Mouse (Mus musculus) embryonic facial prominence, embryonic 11.5 days (tissue): ENCODE data around the gene Mrgbp. TPM values are rescaled to one million over a fixed set of nuclear protein-coding genes. Genes with fewer than 3 reads are reported as not detected.

Source experiments
- ATAC-seq: fragments of 200-750 bp; cut with Nextera tagmentation; replicated peaks from 2 replicates; pipeline ENCODE4 v1.8.0; 2017; ENCODE audit warnings: low read depth; ENCODE audit not compliant: insufficient number of reproducible peaks, low FRiP score, low TSS enrichment
- DNase-seq: peaks from one replicate; pipeline ENCODE4 v3.0.0-alpha.2; 2015; ENCODE audit warnings: low spot score
- H3K27ac ChIP-seq: fragments of 300-500 bp; sonication (generic); replicated peaks from 2 replicates; pipeline ENCODE4 v1.5.1; 2014; ENCODE audit warnings: mild to moderate bottlenecking, low read depth, low read length, control low read depth
- H3K27me3 ChIP-seq: fragments of 300-500 bp; sonication (generic); 2 replicates; pipeline ENCODE4 v1.6.1; 2014; ENCODE audit warnings: mild to moderate bottlenecking, low read length, moderate library complexity, mixed read lengths; ENCODE audit not compliant: control insufficient read depth, insufficient read depth
- H3K36me3 ChIP-seq: fragments of 300-500 bp; sonication (generic); replicated peaks from 2 replicates; pipeline ENCODE4 v1.6.1; 2014; ENCODE audit warnings: low read depth, mild to moderate bottlenecking, low read length, moderate library complexity, mixed read lengths; ENCODE audit not compliant: control insufficient read depth, insufficient read depth
- H3K4me1 ChIP-seq: fragments of 300-500 bp; sonication (generic); 2 replicates; pipeline ENCODE4 v1.6.1; 2014; ENCODE audit warnings: low read length, mixed read lengths; ENCODE audit not compliant: control insufficient read depth, insufficient read depth
- H3K4me2 ChIP-seq: fragments of 300-500 bp; sonication (generic); 2 replicates; pipeline ENCODE4 v1.6.1; 2014; ENCODE audit warnings: low read depth, mild to moderate bottlenecking, control low read depth, low read length, moderate library complexity
- H3K4me3 ChIP-seq: fragments of 300-500 bp; sonication (generic); 2 replicates; pipeline ENCODE4 v1.5.1; 2014; ENCODE audit warnings: low read depth, low read length, control low read depth
- H3K9ac ChIP-seq: fragments of 300-500 bp; sonication (generic); replicated peaks from 2 replicates; pipeline ENCODE4 v1.6.1; 2014; ENCODE audit warnings: mild to moderate bottlenecking, control low read depth, low read length
- H3K9me3 ChIP-seq: fragments of 300-500 bp; sonication (generic); replicated peaks from 2 replicates; pipeline ENCODE4 v1.6.1; 2016; ENCODE audit warnings: mild to moderate bottlenecking, low read length, inconsistent platforms, mixed read lengths; ENCODE audit not compliant: control insufficient read depth
- WGBS: fragments of 180-500 bp; shearing (Covaris S2); extraction: QIAGEN DNeasy Blood & Tissue Kit; methylation state at CpG from one replicate; pipeline ENCODE4 v1.1.7; 2014; 5-methylcytosine and 5-hydroxymethylcytosine counted together
- polyA plus RNA-seq: library from polyadenylated mRNA; unstranded; fragments of >200 nt; fragmentation: Nextera tagmentation; extraction: Ambion mirVana; gene quantifications from 2 replicates; pipeline ENCODE4 v1.2.1, GENCODE M21; 2014

Mrgbp gene
- polyA plus RNA-seq, 1 experiment from 2014 or later: 35.6 TPM

DNA sequence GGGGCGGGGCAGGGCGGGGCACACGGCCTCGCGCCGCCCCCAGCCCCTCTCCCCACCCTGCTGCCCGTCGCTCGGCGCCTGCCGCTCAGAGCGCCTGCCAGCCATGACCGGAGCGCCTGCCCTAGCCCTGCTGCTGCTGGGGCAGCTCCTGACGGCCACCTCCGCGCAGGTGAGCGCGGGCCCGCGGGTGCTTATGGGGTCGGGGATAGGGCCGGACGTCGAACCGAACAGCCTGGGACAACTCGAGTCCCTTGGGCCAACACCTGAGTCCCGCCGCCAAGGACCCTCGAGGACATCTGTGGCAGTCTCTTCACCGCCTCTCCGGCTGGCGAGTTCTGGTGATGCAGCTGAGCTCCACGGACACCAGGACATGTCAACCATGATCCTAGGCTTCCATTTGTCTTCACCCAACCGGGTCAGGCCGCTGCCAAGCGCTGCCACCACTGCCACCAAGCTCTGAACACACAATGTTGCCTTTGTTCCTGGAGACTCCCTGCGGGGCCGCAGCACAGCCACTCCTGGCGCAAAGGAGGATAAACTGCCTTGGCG lies 17.1 kb downstream of the Mrgbp start:
- Histone ChIP-seq H3K4me2 (peak overlapping the region; percentile 67), H3K27me3 (no peaks in the 10 kb centered on the region), H3K4me3 (peak overlapping the region; percentile 23), H3K9ac (peak overlapping the region; percentile 53; the same call in 1 of the 2 replicates), H3K9me3 (no peaks in the 10 kb centered on the region), H3K4me1 (peaks cover 4% of the 10 kb centered on the region; the same call in 1 of the 2 replicates), H3K36me3 (peaks cover 7% of the 10 kb centered on the region), H3K27ac (no peak overlapping the region)
- peak; percentile 39 for DNase-seq
- ATAC-seq: 0 out of 2 replicates have a peak, but pooled peaks have one; percentile 25
- WGBS: under 1% methylated on average over 41 of the region's 41 CpGs

DNA sequence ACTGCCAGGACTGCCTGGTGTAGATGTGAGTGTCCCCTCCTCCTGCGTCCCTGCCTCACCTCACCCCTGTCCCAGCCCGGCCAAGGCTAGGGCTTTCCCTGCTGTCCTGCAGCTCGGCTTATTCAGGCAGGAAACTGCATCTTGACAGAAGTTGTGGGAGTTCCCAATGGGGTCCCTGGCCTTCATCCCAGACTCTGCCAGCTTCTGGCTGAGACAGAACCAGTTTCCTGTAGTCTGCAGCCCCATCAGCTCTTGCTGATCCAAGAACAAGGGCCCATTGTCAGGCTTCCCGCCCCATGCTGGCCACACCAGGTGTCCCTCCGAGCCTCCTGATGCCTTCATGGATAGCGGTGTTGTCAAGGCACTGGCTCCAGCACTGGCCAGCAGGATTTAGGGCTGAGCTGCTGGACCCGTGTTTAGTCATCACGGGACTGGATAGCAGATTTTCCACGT lies 19.5 kb downstream of the Mrgbp start:
- DNase-seq: peak; percentile 30
- peaks cover 4% of the 10 kb centered on the region; the same call in 1 of the 2 replicates for H3K4me1 ChIP-seq
- H3K4me3 ChIP-seq: no peak overlapping the region
- no peak for ATAC-seq
- WGBS: 8% methylated on average over 9 of the region's 9 CpGs
- no peak overlapping the region for H3K9ac ChIP-seq
- no peak overlapping the region for H3K4me2 ChIP-seq
- H3K9me3 ChIP-seq: no peaks in the 10 kb centered on the region
- H3K27me3 ChIP-seq: no peaks in the 10 kb centered on the region
- H3K36me3 ChIP-seq: no peaks in the 10 kb centered on the region
- H3K27ac ChIP-seq: no peak overlapping the region

DNA sequence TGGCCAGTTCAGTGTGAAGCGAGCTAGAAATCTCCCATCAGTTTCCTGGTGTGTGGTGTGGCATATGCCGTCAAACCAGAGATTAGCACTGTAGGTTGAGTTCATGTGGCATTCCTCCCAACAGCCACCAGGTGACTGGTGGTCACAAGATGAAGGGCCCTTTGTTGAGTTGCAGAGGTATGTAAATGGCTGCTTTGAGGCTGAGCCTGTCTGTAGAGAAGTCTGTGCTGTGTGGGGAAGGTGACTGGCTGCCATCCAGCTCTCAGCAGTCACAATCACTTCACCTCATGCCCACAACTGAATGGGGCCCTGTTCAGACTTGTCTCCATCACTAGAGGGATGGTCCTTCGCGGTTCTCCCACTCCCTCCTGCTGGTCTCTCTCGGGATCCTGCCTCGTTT lies 23.7 kb downstream of the Mrgbp start:
- H3K4me2 ChIP-seq: no peak overlapping the region
- no peaks in the 10 kb centered on the region for H3K27me3 ChIP-seq
- no peak overlapping the region for H3K4me3 ChIP-seq
- no peak overlapping the region for H3K9ac ChIP-seq
- H3K4me1 ChIP-seq: no peaks in the 10 kb centered on the region
- DNase-seq (no peak), ATAC-seq (no peak)
- 55% methylated on average over 6 of the region's 6 CpGs for WGBS
- no peak overlapping the region for H3K27ac ChIP-seq
- H3K9me3 ChIP-seq: no peaks in the 10 kb centered on the region
- H3K36me3 ChIP-seq: no peaks in the 10 kb centered on the region

DNA sequence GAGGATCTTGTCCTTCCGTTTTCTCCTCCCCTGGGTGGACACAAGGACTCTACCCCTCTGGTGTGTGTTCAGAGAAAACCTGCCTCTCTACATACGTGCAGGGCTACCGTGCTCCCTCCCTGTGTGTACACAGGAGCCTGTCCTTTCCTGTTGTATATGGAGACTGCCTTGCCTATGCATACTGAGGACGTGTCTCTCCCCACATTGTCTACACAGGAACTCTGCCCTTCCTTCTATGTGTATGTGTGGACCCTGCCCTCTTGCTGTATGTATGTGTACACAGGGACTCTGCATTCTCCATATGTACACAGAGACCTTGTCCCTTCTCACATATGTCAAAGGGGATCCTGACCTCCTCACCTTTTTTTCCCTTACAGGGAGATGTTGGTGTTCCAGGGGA lies 29.2 kb downstream of the Mrgbp start:
- no peak overlapping the region for H3K9ac ChIP-seq
- no peak overlapping the region for H3K4me2 ChIP-seq
- H3K27me3 ChIP-seq: no peaks in the 10 kb centered on the region
- no peak overlapping the region for H3K27ac ChIP-seq
- 82% methylated on average over 4 of the region's 4 CpGs for WGBS
- DNase-seq (no peak), ATAC-seq (no peak)
- H3K9me3 ChIP-seq: no peaks in the 10 kb centered on the region
- H3K36me3 ChIP-seq: no peaks in the 10 kb centered on the region
- no peak overlapping the region for H3K4me3 ChIP-seq
- no peaks in the 10 kb centered on the region for H3K4me1 ChIP-seq

- 53% methylated on average over 2 of the region's 2 CpGs for WGBS
- Histone ChIP-seq H3K4me2 (no peak overlapping the region), H3K27ac (no peak overlapping the region)
Observed at GRCm38 (mm10) chr2:180611882-180612281, 30.8 kb downstream of the Mrgbp start.

More at GRCm38 (mm10) chr2:180611882-180612281, 30.8 kb downstream of the Mrgbp start:
- Histone ChIP-seq H3K4me3 (no peak overlapping the region), H3K36me3 (no peaks in the 10 kb centered on the region), H3K9ac (no peak overlapping the region), H3K4me1 (no peaks in the 10 kb centered on the region), H3K27me3 (no peaks in the 10 kb centered on the region), H3K9me3 (no peaks in the 10 kb centered on the region)
- DNase-seq (no peak), ATAC-seq (no peak)

Other genes starting within 250 kb of the Mrgbp start
- 0.13 and 0.14 TPM in 2 replicates for gene Gata5, start 246.6 kb upstream of the Mrgbp start, polyA plus RNA-seq
- gene Slco4a1, start 125.1 kb upstream of the Mrgbp start, polyA plus RNA-seq: 1.7 and 2.3 TPM in 2 replicates
- gene Ntsr1, start 81.3 kb upstream of the Mrgbp start, polyA plus RNA-seq: 0.25 and 0.27 TPM in 2 replicates
- gene Ogfr, start 7.9 kb downstream of the Mrgbp start, polyA plus RNA-seq: 98.2 and 107 TPM in 2 replicates
- 11.5 and 15.6 TPM in 2 replicates for gene Col9a3, start 16.5 kb downstream of the Mrgbp start, polyA plus RNA-seq
- gene Tcfl5, start 61.4 kb downstream of the Mrgbp start, polyA plus RNA-seq: 0.25 and 0.59 TPM in 2 replicates
- gene Dido1, start 128.7 kb downstream of the Mrgbp start, polyA plus RNA-seq: 27.8 and 28.3 TPM in 2 replicates
- 68.7 and 72.1 TPM in 2 replicates for gene Gid8, start 128.8 kb downstream of the Mrgbp start, polyA plus RNA-seq
- gene Slc17a9, start 144.0 kb downstream of the Mrgbp start, polyA plus RNA-seq: 0.24 TPM in 1 of 2 replicates, not detected in the other
- gene Bhlhe23, start 195.6 kb downstream of the Mrgbp start, polyA plus RNA-seq: 0.50 and 1.4 TPM in 2 replicates